Mouse (Mus musculus): ENCODE measurements around the gene Epha1.

Epha1 gene

DNA sequence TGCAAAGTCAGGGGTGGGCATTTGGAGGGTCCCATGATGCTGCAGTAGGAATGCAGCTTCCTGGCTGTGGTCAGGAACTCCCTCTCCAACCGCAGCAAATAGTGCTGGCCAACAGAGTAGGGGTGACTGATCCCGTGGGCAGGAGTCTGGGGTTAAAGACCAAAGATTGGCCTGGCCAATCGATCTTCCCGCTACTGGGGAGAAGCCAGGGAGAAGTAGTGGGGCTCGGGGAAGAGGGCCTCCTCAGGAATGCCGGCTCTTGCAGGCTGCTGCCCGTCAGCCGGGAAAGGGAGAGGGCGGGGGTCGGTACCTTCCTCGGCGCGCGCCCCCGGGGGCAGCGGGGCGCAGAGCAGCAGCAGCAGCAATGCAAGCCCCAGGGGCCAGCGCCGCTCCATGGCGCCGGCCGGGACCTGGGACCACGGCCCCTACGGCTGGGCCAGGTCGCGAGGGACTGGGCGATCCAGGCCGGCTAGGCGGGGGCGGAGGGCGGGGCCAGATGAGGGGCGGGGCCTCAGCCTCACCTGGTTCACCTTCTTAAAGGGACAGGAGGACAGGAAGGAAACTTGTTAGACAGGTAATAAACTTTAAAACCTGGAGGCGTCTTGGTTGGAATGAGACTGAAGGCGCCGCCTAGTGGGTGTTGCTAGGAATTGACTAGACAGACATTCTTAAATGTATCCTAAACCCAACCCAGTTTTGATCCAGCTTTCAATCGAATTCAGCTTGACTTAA lies at the start of gene Epha1:
Epha1 (minus strand) TSS at position 453 of the 732 bp plus-strand sequence.
- in situ Hi-C loops (cut with MboI; ENCODE audit: low pct_unique_long_range_greater_than_20kb in 1 of 2, low sequenced_read_pairs in 2 of 2, unreplicated experiment in 1 of 2) = no loop called here

DNA sequence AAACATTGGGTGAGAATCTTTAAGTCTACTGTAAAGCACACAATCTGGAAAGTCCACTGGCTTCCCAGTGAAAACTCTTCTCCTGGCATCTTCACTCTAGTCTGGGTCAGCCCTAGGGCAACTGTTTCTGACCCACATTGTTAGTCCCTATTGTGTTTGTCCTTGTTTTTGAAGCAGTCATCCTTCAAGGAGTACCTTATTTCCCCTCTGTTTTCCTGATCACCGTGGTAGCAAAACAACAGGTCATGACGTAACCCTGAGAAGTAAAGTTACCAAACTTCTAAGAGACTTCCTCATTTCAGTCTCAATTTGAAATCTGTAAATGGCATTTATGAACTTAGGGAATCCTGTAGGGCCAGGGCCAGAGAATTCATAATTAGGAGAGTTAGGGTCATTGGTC lies 48.4 kb upstream of the Epha1 start:
- in situ Hi-C loops (cut with MboI; ENCODE audit: low pct_unique_long_range_greater_than_20kb in 1 of 2, low sequenced_read_pairs in 2 of 2, unreplicated experiment in 1 of 2) = no loop called here

DNA sequence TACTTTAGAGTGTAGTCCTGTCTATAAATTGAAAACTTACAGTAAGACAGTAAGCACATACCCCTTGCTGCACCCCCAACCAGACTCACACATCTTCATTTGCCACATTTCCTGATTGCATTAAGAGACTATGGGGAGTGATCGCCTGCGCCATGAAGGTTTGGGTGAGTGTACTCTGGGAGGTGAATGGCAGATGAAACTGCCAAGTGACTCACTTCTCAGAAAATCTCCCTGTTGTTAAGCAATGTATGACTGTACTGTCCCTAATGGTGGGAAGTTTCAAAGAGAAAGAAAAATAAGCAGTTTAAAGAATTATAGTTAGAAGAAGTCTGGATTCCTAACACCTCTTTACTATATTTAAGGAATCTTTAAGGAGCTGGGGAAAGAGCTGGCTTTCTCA lies 46.4 kb upstream of the Epha1 start:
- in situ Hi-C loops (cut with MboI; ENCODE audit: low pct_unique_long_range_greater_than_20kb in 1 of 2, low sequenced_read_pairs in 2 of 2, unreplicated experiment in 1 of 2) = no loop called here

- in situ Hi-C loops (cut with MboI; ENCODE audit: low pct_unique_long_range_greater_than_20kb in 1 of 2, low sequenced_read_pairs in 2 of 2, unreplicated experiment in 1 of 2) = no loop called here
Measured at GRCm38 (mm10) chr6:42405134-42405533, 32.1 kb upstream of the Epha1 start, which contains the start of gene Tas2r135. Gene Tas2r135, plus strand, starts transcription at chr6:42405434.

DNA sequence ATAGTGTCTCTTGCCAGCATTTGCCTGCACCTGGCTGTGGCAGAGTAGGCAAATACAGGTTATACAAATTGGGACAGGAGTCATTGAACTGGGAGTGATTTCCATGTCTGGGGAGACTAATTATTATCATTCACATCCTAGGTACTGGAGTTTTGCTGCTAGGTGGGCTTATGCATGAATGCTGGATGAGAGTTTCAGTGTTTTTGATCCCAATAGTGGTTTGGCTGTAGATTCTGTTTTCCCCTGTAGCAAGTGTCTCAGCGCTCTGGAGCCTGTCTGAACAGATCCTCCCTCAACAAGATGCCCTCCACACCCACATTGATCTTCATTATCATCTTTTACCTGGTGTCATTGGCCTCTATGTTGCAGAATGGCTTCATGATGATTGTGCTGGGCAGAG lies 26.9 kb upstream of the Epha1 start, which contains the start of gene Tas2r143:
Tas2r143 (plus strand) TSS at position 301 of the 400 bp plus-strand sequence.
- in situ Hi-C loops (cut with MboI; ENCODE audit: low pct_unique_long_range_greater_than_20kb in 1 of 2, low sequenced_read_pairs in 2 of 2, unreplicated experiment in 1 of 2) = no loop called here

GRCm38 (mm10) chr6:42398998-42399397 lies 25.9 kb upstream of the Epha1 start:
- in situ Hi-C loops (cut with MboI; ENCODE audit: low pct_unique_long_range_greater_than_20kb in 1 of 2, low sequenced_read_pairs in 2 of 2, unreplicated experiment in 1 of 2) = no loop called here

GRCm38 (mm10) chr6:42398285-42398684 lies 25.2 kb upstream of the Epha1 start:
- in situ Hi-C loops (cut with MboI; ENCODE audit: low pct_unique_long_range_greater_than_20kb in 1 of 2, low sequenced_read_pairs in 2 of 2, unreplicated experiment in 1 of 2) = no loop called here

DNA sequence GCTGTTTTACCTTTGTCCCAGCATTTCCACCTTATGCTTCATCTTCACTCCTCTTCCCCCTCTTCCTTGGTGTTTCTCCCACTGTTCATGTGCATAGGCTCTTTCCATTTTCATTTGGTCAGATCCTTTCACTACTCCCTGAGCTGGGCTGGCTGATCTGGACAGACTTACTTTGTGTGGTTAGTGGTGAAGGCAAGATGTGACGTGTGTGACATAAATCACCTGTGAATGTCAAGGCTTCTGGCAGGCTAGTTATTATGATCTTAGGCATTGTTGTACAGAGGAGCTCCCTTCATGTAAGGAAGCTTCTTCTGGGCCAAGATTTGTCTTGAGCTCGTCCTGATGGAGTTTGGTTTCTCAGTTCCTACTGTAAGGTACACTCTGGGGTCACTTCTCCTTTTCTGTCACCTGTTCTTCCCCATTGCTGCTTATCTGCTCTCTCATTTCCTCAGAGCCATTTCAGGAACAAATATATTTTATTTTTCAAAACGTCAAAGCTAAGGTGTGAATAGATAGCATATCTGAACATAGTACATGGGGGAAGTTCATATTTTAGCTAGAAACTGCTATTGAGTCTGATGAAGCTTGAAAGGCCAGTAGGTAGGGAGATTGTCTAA lies 24.1 kb upstream of the Epha1 start:
- in situ Hi-C loops (cut with MboI; ENCODE audit: low pct_unique_long_range_greater_than_20kb in 1 of 2, low sequenced_read_pairs in 2 of 2, unreplicated experiment in 1 of 2) = no loop called here

DNA sequence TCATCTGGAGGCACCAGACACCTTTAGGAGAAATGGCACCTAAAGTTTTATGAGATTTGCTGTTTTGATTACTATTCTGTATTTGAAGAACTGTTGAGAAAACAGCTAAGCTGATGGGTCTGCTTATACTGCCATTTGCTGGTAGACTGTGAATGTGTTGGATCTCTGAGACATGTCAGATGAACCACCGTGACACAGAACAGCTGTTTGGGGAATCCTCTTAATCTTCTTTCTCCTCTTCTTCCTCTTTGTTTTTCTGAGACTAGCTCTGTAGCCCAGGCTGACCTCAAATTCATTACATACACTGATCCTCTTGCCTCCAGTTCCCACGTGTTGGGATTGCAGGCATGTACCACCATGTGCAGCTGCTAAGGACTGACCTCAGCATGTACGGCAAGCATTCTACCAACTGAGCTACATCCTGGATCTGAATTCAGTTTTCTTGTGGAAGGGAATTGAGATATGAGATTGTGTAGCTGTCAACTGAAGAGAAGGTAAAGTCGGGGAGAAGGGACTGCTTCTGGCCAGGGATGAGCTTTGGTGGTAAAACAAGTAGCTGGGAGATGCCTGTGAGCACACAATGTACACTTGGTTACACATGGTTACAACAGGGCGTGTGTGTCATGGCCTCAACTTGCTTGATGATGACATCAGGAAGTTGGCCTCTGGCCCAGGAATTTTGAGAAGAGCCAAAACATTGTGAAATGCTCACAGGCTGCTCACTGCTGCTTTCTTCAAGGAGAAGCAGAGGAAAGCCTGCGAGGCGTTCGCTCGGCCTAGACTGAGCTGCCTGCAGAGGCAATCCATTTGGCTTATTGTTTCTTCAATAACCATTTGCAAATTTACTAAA lies 23.1 kb upstream of the Epha1 start:
- in situ Hi-C loops (cut with MboI; ENCODE audit: low pct_unique_long_range_greater_than_20kb in 1 of 2, low sequenced_read_pairs in 2 of 2, unreplicated experiment in 1 of 2) = no loop called here

GRCm38 (mm10) chr6:42391796-42392330 lies 18.8 kb upstream of the Epha1 start:
- in situ Hi-C loops (cut with MboI; ENCODE audit: low pct_unique_long_range_greater_than_20kb in 1 of 2, low sequenced_read_pairs in 2 of 2, unreplicated experiment in 1 of 2) = no loop called here

GRCm38 (mm10) chr6:42385635-42386034 lies 12.6 kb upstream of the Epha1 start:
- in situ Hi-C loops (cut with MboI; ENCODE audit: low pct_unique_long_range_greater_than_20kb in 1 of 2, low sequenced_read_pairs in 2 of 2, unreplicated experiment in 1 of 2) = no loop called here

DNA sequence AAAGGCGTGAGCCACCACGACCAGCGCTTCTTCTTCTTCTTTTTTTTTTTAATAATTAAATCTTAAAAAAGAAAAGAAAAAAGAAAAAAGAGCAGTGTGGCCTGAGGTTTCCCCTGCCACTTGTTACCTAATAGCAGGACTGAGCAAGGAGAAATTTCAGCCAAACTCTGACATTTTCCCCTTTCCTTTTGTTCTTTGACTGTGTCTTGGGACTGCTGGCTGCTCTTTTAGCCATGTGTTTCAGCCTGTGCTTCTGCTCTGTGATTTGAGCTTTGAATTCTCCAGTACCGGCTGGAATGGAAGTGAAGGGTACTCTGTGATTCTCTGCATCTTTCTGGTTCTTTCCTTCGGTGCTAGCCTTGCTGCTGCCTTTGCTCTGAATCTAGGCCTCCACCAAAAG lies 10.3 kb upstream of the Epha1 start:
- in situ Hi-C loops (cut with MboI; ENCODE audit: low pct_unique_long_range_greater_than_20kb in 1 of 2, low sequenced_read_pairs in 2 of 2, unreplicated experiment in 1 of 2) = no loop called here

DNA sequence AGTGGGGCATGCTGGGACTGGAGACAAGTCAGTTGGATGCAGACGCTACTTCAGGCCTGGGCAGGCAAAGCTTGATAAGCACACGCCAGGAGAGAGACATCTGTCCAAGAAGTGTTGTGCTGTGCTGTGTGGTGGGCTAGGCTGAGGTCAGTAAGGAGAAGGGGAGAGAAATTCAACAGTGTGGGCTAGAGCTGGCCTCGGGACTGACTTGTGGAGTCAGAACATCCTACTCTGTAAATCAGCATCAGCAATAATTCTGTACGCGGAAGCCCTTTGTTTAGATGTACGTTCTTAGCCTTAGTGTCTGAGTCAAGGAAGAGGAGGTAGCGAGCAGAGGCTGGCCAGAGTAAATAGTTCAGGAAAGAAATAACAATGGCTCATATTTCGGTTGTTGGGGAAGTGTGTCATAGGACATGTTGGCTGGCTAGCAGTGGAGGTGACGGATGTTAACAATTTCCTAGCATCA lies 8.9 kb upstream of the Epha1 start:
- in situ Hi-C loops (cut with MboI; ENCODE audit: low pct_unique_long_range_greater_than_20kb in 1 of 2, low sequenced_read_pairs in 2 of 2, unreplicated experiment in 1 of 2) = no loop called here

DNA sequence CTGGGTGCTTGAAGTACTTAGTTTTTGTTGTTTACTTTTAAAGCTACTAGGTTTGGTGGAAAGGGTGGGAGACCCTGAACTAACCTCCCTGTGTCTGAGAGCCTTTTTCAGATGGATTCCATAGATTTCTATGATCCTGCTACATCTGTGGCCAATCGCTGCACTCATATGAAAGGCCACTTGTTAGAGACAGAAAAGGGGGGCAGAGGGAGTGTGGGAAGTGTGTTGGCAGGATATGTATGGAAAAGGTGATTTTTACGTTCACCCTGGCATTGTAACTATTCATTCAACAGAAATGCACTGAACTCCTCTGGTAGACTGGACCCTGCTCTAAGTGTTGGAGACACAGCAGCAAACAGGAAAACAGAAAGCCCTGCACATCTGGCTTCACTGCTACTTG lies 8.2 kb upstream of the Epha1 start:
- in situ Hi-C loops (cut with MboI; ENCODE audit: low pct_unique_long_range_greater_than_20kb in 1 of 2, low sequenced_read_pairs in 2 of 2, unreplicated experiment in 1 of 2) = no loop called here

DNA sequence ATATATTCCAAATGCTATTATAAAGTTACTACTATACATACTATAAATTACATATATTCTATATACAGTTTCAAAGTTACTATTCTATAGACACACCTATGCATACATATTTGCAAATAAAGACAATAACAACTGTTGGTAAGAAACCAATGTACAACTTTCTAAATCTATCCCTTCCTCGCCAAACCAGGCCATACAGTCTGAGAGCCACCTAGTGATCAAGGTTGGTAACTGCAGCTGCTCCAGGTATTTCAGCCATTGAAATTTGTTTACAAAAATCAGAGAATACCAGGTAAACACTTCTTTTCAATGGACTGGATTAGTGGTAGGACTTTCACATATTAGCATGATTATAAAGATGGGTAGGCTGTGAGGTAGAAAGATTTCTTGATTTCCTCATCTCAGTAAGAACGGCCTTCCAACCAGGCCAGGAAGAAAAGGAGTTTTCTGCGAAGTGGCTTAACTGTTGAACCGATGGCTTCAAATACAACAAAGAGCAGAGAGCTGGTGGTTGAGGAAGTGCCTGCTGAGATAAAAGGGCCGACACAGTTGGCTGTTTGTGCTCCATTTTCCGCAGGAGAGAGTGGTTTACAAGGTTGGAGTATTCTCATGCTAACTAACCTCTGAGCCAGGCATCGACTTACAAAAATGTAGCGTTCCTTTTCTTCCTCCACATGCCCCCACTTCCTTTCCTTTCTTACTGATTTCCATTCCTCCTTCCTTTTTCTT lies 7.5 kb upstream of the Epha1 start:
- in situ Hi-C loops (cut with MboI; ENCODE audit: low pct_unique_long_range_greater_than_20kb in 1 of 2, low sequenced_read_pairs in 2 of 2, unreplicated experiment in 1 of 2) = no loop called here

GRCm38 (mm10) chr6:42379551-42379950 lies 6.5 kb upstream of the Epha1 start:
- in situ Hi-C loops (cut with MboI; ENCODE audit: low pct_unique_long_range_greater_than_20kb in 1 of 2, low sequenced_read_pairs in 2 of 2, unreplicated experiment in 1 of 2) = no loop called here

DNA sequence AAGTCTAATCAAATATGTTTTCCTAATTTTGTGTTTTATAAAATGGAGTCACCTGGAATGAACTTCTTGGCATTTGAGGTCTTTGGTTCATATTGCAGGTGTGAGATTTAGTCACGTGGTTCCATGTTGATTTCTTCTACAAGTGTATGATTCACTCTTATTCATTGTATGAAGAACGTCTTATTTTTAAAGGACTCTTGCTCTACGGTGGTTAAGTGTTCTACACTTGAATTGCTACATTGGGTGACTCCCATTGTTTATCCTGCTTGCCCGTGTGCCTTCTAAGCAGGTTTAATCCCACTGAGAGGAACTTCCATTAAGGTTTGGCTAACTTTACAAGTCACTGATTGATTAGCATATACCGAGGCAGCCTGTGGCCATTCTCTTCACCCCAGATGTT lies 4.2 kb upstream of the Epha1 start:
- in situ Hi-C loops (cut with MboI; ENCODE audit: low pct_unique_long_range_greater_than_20kb in 1 of 2, low sequenced_read_pairs in 2 of 2, unreplicated experiment in 1 of 2) = no loop called here

- in situ Hi-C loops (cut with MboI; ENCODE audit: low pct_unique_long_range_greater_than_20kb in 1 of 2, low sequenced_read_pairs in 2 of 2, unreplicated experiment in 1 of 2) = no loop called here
Measured at GRCm38 (mm10) chr6:42376504-42377019, 3.5 kb upstream of the Epha1 start.
